Mouse (Mus musculus): Measurements from ENCODE around the gene Mcm10. TPM values are rescaled to one million over a fixed set of nuclear protein-coding genes. Genes with fewer than 3 reads are reported as not detected.

Mcm10 gene
- total RNA-seq, 2 experiments from 2014 or later: 15.8 to 17.6 TPM

GRCm38 (mm10) chr2:5033546-5034420 lies 21.2 kb upstream of the Mcm10 start:
- no peak for DNase-seq (ENCODE audit: low spot score in 2 of 2)

GRCm38 (mm10) chr2:5032665-5033064 lies 20.1 kb upstream of the Mcm10 start:
- no peak for DNase-seq (ENCODE audit: low spot score in 2 of 2)

- DNase-seq (ENCODE audit: low spot score in 2 of 2): no peak
Measured at GRCm38 (mm10) chr2:5031215-5031614, 18.6 kb upstream of the Mcm10 start.

- DNase-seq (ENCODE audit: low spot score in 2 of 2): no peak
Measured at GRCm38 (mm10) chr2:5029808-5030207, 17.2 kb upstream of the Mcm10 start.

GRCm38 (mm10) chr2:5028047-5028446 lies 15.5 kb upstream of the Mcm10 start:
- no peak for DNase-seq (ENCODE audit: low spot score in 2 of 2)

- no peak for DNase-seq (ENCODE audit: low spot score in 2 of 2)
Measured at GRCm38 (mm10) chr2:5027057-5027456, 14.5 kb upstream of the Mcm10 start.

- no peak for DNase-seq (ENCODE audit: low spot score in 2 of 2)
Measured at GRCm38 (mm10) chr2:5025162-5025733, 12.7 kb upstream of the Mcm10 start.

GRCm38 (mm10) chr2:5023699-5024399 lies 11.3 kb upstream of the Mcm10 start:
- no peak for DNase-seq (ENCODE audit: low spot score in 2 of 2)

GRCm38 (mm10) chr2:5023275-5023674 lies 10.7 kb upstream of the Mcm10 start:
- no peak for DNase-seq (ENCODE audit: low spot score in 2 of 2)

- no peak for DNase-seq (ENCODE audit: low spot score in 2 of 2)
Measured at GRCm38 (mm10) chr2:5019708-5020107, 7.1 kb upstream of the Mcm10 start.

- DNase-seq (ENCODE audit: low spot score in 2 of 2): no peak
Measured at GRCm38 (mm10) chr2:5016922-5017321, 4.3 kb upstream of the Mcm10 start.

- no peak for DNase-seq (ENCODE audit: low spot score in 2 of 2)
Measured at GRCm38 (mm10) chr2:5015527-5015926, 2.9 kb upstream of the Mcm10 start.

- no peak for DNase-seq (ENCODE audit: low spot score in 2 of 2)
Measured at GRCm38 (mm10) chr2:5014616-5015015, 2.0 kb upstream of the Mcm10 start.

- DNase-seq (ENCODE audit: low spot score in 2 of 2): no peak
Measured at GRCm38 (mm10) chr2:5011898-5012490, 597 bp downstream of the Mcm10 start.

GRCm38 (mm10) chr2:5007107-5007506 lies 5.5 kb downstream of the Mcm10 start:
- DNase-seq (ENCODE audit: low spot score in 2 of 2): no peak

GRCm38 (mm10) chr2:5001266-5001665 lies 11.3 kb downstream of the Mcm10 start:
- no peak for DNase-seq (ENCODE audit: low spot score in 2 of 2)

GRCm38 (mm10) chr2:4998905-4999304 lies 13.7 kb downstream of the Mcm10 start:
- DNase-seq (ENCODE audit: low spot score in 2 of 2): no peak

- no peak for DNase-seq (ENCODE audit: low spot score in 2 of 2)
Measured at GRCm38 (mm10) chr2:4996421-4996824, 16.2 kb downstream of the Mcm10 start.

- no peak for DNase-seq (ENCODE audit: low spot score in 2 of 2)
Measured at GRCm38 (mm10) chr2:4995646-4996045, 16.9 kb downstream of the Mcm10 start.

- DNase-seq (ENCODE audit: low spot score in 2 of 2): no peak
Measured at GRCm38 (mm10) chr2:4994436-4994835, 18.2 kb downstream of the Mcm10 start.

- DNase-seq (ENCODE audit: low spot score in 2 of 2): no peak
Measured at GRCm38 (mm10) chr2:4993584-4993983, 19.0 kb downstream of the Mcm10 start.

All from adrenal gland, postnatal 4 days (tissue).